Mouse (Mus musculus) hindbrain, embryonic 15.5 days (tissue): Measurements from ENCODE around the gene Aurkb. TPM values are rescaled to one million over a fixed set of nuclear protein-coding genes. Genes with fewer than 3 reads are reported as not detected.

Source experiments
- ATAC-seq: fragments of 200-750 bp; cut with Nextera tagmentation; 2 replicates; pipeline ENCODE4 v1.8.0; 2017; ENCODE audit warnings: low read depth, moderate number of reproducible peaks, moderate TSS enrichment; ENCODE audit not compliant: low FRiP score
- H3K27ac ChIP-seq: fragments of 300-500 bp; sonication (generic); replicated peaks from 2 replicates; pipeline ENCODE4 v1.5.1; 2015; ENCODE audit warnings: mild to moderate bottlenecking, inconsistent platforms
- H3K27me3 ChIP-seq: fragments of 300-500 bp; sonication (generic); 2 replicates; pipeline ENCODE4 v1.6.1; 2015; ENCODE audit warnings: control low read depth, inconsistent platforms
- H3K36me3 ChIP-seq: fragments of 300-500 bp; sonication (generic); 2 replicates; pipeline ENCODE4 v1.6.1; 2015; ENCODE audit warnings: control low read depth, inconsistent platforms
- H3K4me1 ChIP-seq: fragments of 300-500 bp; sonication (generic); replicated peaks from 2 replicates; pipeline ENCODE4 v1.6.1; 2015; ENCODE audit warnings: control low read depth, inconsistent platforms
- H3K4me2 ChIP-seq: fragments of 300-500 bp; sonication (generic); 2 replicates; pipeline ENCODE4 v1.6.1; 2015; ENCODE audit warnings: moderate library complexity, mild to moderate bottlenecking, inconsistent platforms
- H3K4me3 ChIP-seq: fragments of 300-500 bp; sonication (generic); 2 replicates; pipeline ENCODE4 v1.5.1; 2015; ENCODE audit warnings: mild to moderate bottlenecking, inconsistent platforms
- H3K9ac ChIP-seq: fragments of 300-500 bp; sonication (generic); 2 replicates; pipeline ENCODE4 v1.6.1; 2015; ENCODE audit warnings: inconsistent platforms
- H3K9me3 ChIP-seq: fragments of 300-500 bp; sonication (generic); 2 replicates; pipeline ENCODE4 v1.6.1; 2016; ENCODE audit warnings: control low read depth, inconsistent platforms
- WGBS: fragments of 180-500 bp; shearing (Covaris S2); methylation state at CpG from one replicate; pipeline ENCODE4 v1.1.7; 2015; 5-methylcytosine and 5-hydroxymethylcytosine counted together
- polyA plus RNA-seq: library from polyadenylated mRNA; unstranded; fragments of >200 nt; fragmentation: Nextera tagmentation; extraction: Ambion mirVana; gene quantifications from 2 replicates; pipeline ENCODE4 v1.2.1, GENCODE M21; 2015

The Aurkb gene
- polyA plus RNA-seq, 1 experiment from 2014 or later = 28.6 TPM

DNA sequence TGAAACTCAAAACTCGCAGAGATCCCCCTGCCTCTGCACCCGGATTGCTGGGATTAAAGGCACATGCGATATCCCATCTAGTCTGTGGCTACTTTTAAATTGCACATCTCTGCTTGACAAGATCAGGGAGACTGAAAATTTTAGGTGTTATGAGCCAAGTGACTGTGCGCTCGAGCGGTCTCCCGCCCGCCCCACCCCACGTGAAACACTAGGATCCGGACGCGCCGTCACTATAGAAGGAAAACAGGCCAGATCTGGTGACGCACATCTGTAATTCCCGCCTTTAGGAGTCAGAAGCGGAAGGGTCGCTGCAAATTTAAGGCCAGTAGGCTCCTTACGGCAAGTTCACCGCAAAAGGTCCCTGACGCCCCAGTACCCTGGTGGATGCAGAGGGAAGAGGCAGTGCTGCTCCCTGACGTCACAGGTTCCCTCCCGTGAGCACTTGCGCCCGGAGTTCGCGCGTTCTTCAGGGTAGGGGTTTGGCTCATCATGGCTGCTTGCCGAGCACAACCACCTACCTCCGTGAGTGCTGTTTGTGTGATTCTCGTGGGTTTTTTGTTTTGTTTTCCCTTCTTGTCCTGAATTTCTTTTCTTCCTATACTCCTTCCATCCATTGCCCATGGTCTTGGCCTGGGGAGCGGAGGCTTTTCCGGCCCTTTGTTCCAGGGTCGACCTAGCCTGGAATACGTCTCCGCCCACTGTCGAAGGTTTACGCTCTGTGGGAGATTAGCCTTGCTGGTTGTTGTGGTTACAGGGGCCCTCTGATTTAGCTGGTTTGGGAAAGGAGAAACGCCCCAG, 29.6 kb upstream of the Aurkb start, which contains the start of gene Ctc1:
Gene Ctc1 (plus strand): TSS at position 268 of the 798 bp plus-strand sequence.
- Histone ChIP-seq H3K36me3 (no peaks in the 10 kb centered on the region; the same call in 1 of the 2 replicates), H3K27ac (peak within 1 kb of the TSS; percentile 93)
- ATAC-seq = peak; percentile 94

GRCm38 (mm10) chr11:69016755-69017154, 28.7 kb upstream of the Aurkb start:
- H3K27me3 ChIP-seq = no peaks in the 10 kb centered on the region
- peak overlapping the region; percentile 70 for H3K4me3 ChIP-seq
- peak overlapping the region; percentile 79 for H3K4me2 ChIP-seq
- peaks cover 12% of the 10 kb centered on the region for H3K4me1 ChIP-seq
- peak overlapping the region; percentile 79 for H3K9ac ChIP-seq
- no peaks in the 10 kb centered on the region for H3K9me3 ChIP-seq
- 71% methylated on average over 3 of the region's 3 CpGs for WGBS
- ATAC-seq = no peak
- peak overlapping the region; percentile 93 for H3K27ac ChIP-seq
- H3K36me3 ChIP-seq = peaks cover 8% of the 10 kb centered on the region; the same call in 1 of the 2 replicates

More for the DNA sequence above, 29.6 kb upstream of the Aurkb start, which contains the start of gene Ctc1:
- Histone ChIP-seq H3K4me3 (peak within 1 kb of the TSS; percentile 70), H3K27me3 (no peaks in the 10 kb centered on the region), H3K9ac (peak within 1 kb of the TSS; percentile 79), H3K4me2 (peak within 1 kb of the TSS; percentile 79), H3K9me3 (no peaks in the 10 kb centered on the region), H3K4me1 (peaks cover 22% of the 10 kb centered on the region)
- 3% methylated on average over 38 of the region's 38 CpGs for WGBS

- no peak overlapping the region for H3K27ac ChIP-seq
- no peak overlapping the region for H3K4me2 ChIP-seq
- H3K4me1 ChIP-seq = peaks cover 8% of the 10 kb centered on the region
- peaks cover 45% of the 10 kb centered on the region for H3K36me3 ChIP-seq
- no peaks in the 10 kb centered on the region for H3K9me3 ChIP-seq
- no peaks in the 10 kb centered on the region for H3K27me3 ChIP-seq
- ATAC-seq = no peak
- H3K4me3 ChIP-seq = no peak overlapping the region
- H3K9ac ChIP-seq = no peak overlapping the region
Observed at GRCm38 (mm10) chr11:69020691-69021090, 24.8 kb upstream of the Aurkb start.

GRCm38 (mm10) chr11:69026562-69026961, 18.9 kb upstream of the Aurkb start:
- 97% methylated on average over 3 of the region's 3 CpGs for WGBS
- Histone ChIP-seq H3K27me3 (no peaks in the 10 kb centered on the region), H3K4me2 (no peak overlapping the region), H3K4me3 (no peak overlapping the region), H3K9ac (no peak overlapping the region), H3K4me1 (no peaks in the 10 kb centered on the region), H3K27ac (no peak overlapping the region), H3K9me3 (no peaks in the 10 kb centered on the region), H3K36me3 (peaks cover 85% of the 10 kb centered on the region)
- no peak for ATAC-seq

DNA sequence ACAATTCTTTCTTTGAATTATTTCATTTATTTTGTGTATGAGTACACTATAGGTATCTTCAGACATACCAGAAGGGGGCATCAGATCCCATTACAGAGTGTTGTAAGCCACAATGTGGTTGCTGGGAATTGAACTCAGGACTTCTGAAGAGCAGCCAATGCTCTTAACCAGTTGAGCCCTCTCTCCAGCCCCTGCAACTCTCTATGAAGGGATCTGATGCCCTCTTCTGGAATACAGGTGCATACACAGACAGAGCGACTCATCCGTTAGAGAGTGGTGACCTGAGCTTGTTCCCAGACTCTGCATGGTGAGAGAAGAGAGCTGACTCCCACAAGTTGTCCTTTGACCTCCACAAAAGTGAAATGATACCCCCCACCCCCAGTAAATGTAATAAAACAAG, 16.6 kb upstream of the Aurkb start:
- H3K36me3 ChIP-seq = peaks cover 74% of the 10 kb centered on the region
- no peaks in the 10 kb centered on the region for H3K4me1 ChIP-seq
- ATAC-seq = no peak
- no peak overlapping the region for H3K4me2 ChIP-seq
- no peaks in the 10 kb centered on the region for H3K9me3 ChIP-seq
- H3K4me3 ChIP-seq = no peak overlapping the region
- 73% methylated on average over 2 of the region's 2 CpGs for WGBS
- no peak overlapping the region for H3K9ac ChIP-seq
- H3K27me3 ChIP-seq = no peaks in the 10 kb centered on the region
- H3K27ac ChIP-seq = no peak overlapping the region

- H3K36me3 ChIP-seq = peaks cover 43% of the 10 kb centered on the region
- H3K4me3 ChIP-seq = no peak overlapping the region
- no peak overlapping the region for H3K9ac ChIP-seq
- no peak overlapping the region for H3K4me2 ChIP-seq
- no peak overlapping the region for H3K27ac ChIP-seq
- no peaks in the 10 kb centered on the region for H3K27me3 ChIP-seq
- H3K4me1 ChIP-seq = peaks cover 21% of the 10 kb centered on the region
- H3K9me3 ChIP-seq = no peaks in the 10 kb centered on the region
- ATAC-seq = no peak
- WGBS = 83% methylated on average over 9 of the region's 9 CpGs
Observed at GRCm38 (mm10) chr11:69033552-69033951, 11.9 kb upstream of the Aurkb start.

DNA sequence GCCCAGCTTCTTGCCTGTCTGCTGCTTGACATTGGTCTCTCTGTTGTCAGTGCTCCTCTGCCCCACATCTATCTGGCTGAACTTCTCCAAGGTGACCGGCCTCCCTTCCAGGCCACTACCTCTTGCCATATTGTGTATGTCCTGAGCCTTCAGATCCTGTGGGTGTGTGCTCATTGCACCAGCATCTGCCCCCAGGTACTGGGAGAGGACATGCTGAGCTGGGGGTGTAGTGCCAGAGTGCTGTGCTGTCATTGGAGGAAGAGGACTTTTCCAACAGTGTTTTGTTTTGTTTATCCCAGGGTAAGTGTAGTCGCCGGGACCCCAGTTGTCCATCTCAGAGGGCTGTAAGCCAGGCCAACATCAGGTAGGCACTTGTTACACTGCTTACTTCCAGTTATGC, 10.9 kb upstream of the Aurkb start:
- H3K4me1 ChIP-seq = peaks cover 31% of the 10 kb centered on the region
- H3K4me2 ChIP-seq = no peak overlapping the region
- no peak overlapping the region for H3K9ac ChIP-seq
- 95% methylated on average over 3 of the region's 3 CpGs for WGBS
- H3K4me3 ChIP-seq = no peak overlapping the region
- no peak for ATAC-seq
- H3K27me3 ChIP-seq = no peaks in the 10 kb centered on the region
- H3K27ac ChIP-seq = no peak overlapping the region
- peaks cover 41% of the 10 kb centered on the region for H3K36me3 ChIP-seq
- H3K9me3 ChIP-seq = no peaks in the 10 kb centered on the region

GRCm38 (mm10) chr11:69035411-69035810, 10.0 kb upstream of the Aurkb start:
- 79% methylated on average over 9 of the region's 9 CpGs for WGBS
- Histone ChIP-seq H3K9ac (no peak overlapping the region), H3K4me3 (no peak overlapping the region)

DNA sequence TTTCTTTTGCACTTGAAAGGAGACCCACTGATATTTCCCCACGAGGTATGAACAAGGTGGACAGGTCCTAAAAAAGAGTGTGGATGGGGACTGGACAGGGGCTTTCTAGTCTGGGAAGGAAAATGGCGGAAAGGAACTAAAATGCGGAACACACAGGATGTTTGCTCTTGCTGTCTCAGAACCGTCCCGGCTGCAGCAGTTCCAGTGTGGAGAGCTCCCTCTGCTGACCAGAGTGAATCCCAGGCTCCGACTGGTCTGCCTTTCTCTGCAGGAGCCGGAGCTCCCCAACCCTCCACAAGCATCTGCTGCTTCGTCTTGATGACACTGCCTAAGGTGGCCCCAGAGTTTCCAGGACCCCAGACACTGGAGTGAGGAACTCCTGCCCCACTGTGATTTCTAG, 9.6 kb upstream of the Aurkb start:
- Histone ChIP-seq H3K4me3 (peak overlapping the region; percentile 56), H3K36me3 (peaks cover 30% of the 10 kb centered on the region), H3K9ac (no peak overlapping the region), H3K27me3 (no peaks in the 10 kb centered on the region), H3K4me1 (peaks cover 31% of the 10 kb centered on the region), H3K9me3 (no peaks in the 10 kb centered on the region), H3K27ac (peak overlapping the region; percentile 84), H3K4me2 (peak overlapping the region; percentile 57)
- ATAC-seq = 0 out of 2 replicates have a peak, but pooled peaks have one; percentile 3
- 5% methylated on average over 8 of the region's 8 CpGs for WGBS

More at GRCm38 (mm10) chr11:69035411-69035810, 10.0 kb upstream of the Aurkb start:
- peaks cover 31% of the 10 kb centered on the region for H3K4me1 ChIP-seq
- peak overlapping the region; percentile 57 for H3K4me2 ChIP-seq
- no peaks in the 10 kb centered on the region for H3K9me3 ChIP-seq
- no peaks in the 10 kb centered on the region for H3K27me3 ChIP-seq
- H3K27ac ChIP-seq = peak overlapping the region; percentile 84
- no peak for ATAC-seq
- H3K36me3 ChIP-seq = peaks cover 34% of the 10 kb centered on the region

- peak overlapping the region; percentile 56 for H3K4me3 ChIP-seq
- H3K27me3 ChIP-seq = no peaks in the 10 kb centered on the region
- H3K4me1 ChIP-seq = peaks cover 31% of the 10 kb centered on the region
- no peaks in the 10 kb centered on the region for H3K9me3 ChIP-seq
- peak overlapping the region; percentile 84 for H3K27ac ChIP-seq
- H3K9ac ChIP-seq = peak overlapping the region; percentile 64
- peaks cover 22% of the 10 kb centered on the region for H3K36me3 ChIP-seq
- H3K4me2 ChIP-seq = peak overlapping the region; percentile 57
- 9% methylated on average over 20 of the region's 20 CpGs for WGBS
- no peak for ATAC-seq
Observed at GRCm38 (mm10) chr11:69036486-69037230, 8.8 kb upstream of the Aurkb start.

GRCm38 (mm10) chr11:69037231-69038061, 8.0 kb upstream of the Aurkb start:
- peak; percentile 21; the same call in 1 of the 2 replicates for ATAC-seq
- H3K4me1 ChIP-seq = peaks cover 31% of the 10 kb centered on the region
- peak overlapping the region; percentile 56 for H3K4me3 ChIP-seq
- under 1% methylated on average over 34 of the region's 34 CpGs for WGBS
- H3K27me3 ChIP-seq = no peaks in the 10 kb centered on the region
- peaks cover 22% of the 10 kb centered on the region for H3K36me3 ChIP-seq
- H3K9me3 ChIP-seq = no peaks in the 10 kb centered on the region
- H3K4me2 ChIP-seq = peak overlapping the region; percentile 57
- peak overlapping the region; percentile 64 for H3K9ac ChIP-seq
- peak overlapping the region; percentile 84 for H3K27ac ChIP-seq
